Mouse (Mus musculus) liver, postnatal 0 days (tissue): ENCODE results near the gene Ptpa.

Source experiments
- CTCF ChIP-seq: sonication (generic); IDR thresholded peaks from 2 replicates; pipeline ENCODE4 v1.5.1; 2016; ENCODE audit warnings: antibody characterized with exemption, low read depth
- EP300 ChIP-seq: IDR thresholded peaks from 2 replicates; pipeline ENCODE4 v1.6.1; 2016; ENCODE audit warnings: antibody characterized with exemption, low read depth, mild to moderate bottlenecking

DNA sequence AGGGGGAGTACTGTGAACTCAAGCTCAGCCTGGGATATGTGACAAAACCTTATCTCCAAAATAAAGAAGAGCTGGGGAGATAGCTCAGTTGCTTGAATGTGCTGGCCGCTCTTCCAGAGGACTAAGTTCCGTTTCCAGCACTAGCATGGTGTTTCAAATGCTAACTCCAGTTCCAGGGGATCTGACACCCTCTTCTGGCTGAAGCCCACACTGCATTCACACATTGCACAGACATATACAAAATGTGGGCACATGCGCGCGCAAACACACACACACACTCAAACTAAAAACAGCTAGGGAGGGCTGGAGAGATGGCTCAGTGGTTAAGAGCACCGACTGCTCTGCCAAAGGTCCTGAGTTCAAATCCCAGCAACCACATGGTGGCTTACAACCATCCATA, 43.4 kb downstream of the Ptpa start:
- TF ChIP-seq CTCF: peak; percentile 36
- no peak for TF ChIP-seq EP300
